Mouse (Mus musculus) left cerebral cortex, postnatal 4 days (tissue): ENCODE data around the gene Cars2. TPM values are rescaled to one million over a fixed set of nuclear protein-coding genes. Genes with fewer than 3 reads are reported as not detected.
A peak's percentile ranks its signal among the peaks of the same experiment; 100 is the strongest.
"Not testable (repeated sequence)": the region's sequence is repeated elsewhere in the genome, so short reads cannot be mapped to it uniquely, and the experiment has no call there.

Experiments used
- DNase-seq: peaks from one replicate; pipeline ENCODE4 v3.0.0-alpha.2; 2022
- intact Hi-C: fragments of 180-260 bp; cut with DNase I; formaldehyde crosslinking; loops from one replicate; pipeline ENCODE4 v1.15.1; 2025
- total RNA-seq, 2 experiments: library from RNA; stranded (reverse); gene quantifications; 2 replicates each; pipeline ENCODE4 v1.2.3; 2021

Gene Cars2
- total RNA-seq, 2 experiments from 2014 or later = 33.4 to 37.2 TPM

GRCm38 (mm10) chr8:11517366-11518055, 33.1 kb downstream of the Cars2 start:
- intact Hi-C loops = no loop called here
- no peak for DNase-seq

GRCm38 (mm10) chr8:11516292-11516691, 34.3 kb downstream of the Cars2 start:
- DNase-seq = no peak
- intact Hi-C loops = no loop called here

DNA sequence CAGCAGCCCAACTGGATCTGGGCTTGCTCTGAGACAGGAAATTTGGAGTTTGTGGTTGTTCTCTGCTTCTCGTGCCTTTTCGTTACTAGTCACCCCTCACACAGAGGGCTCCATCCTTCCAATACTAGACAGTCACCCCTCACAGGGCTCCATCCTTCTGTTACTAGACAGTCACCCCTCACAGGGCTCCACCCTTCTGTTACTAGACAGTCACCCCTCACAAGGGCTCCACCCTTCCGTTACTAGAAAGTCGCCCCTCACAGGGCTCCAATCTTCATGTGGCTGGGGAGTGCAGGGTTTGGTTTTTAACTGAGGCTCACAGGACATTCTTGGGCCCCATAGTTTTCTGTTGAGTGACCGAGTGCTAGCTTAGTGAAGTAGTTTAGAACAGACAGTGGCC, 37.3 kb downstream of the Cars2 start:
- DNase-seq = no peak
- intact Hi-C loops = no loop called here

GRCm38 (mm10) chr8:11512711-11513110, 37.9 kb downstream of the Cars2 start:
- intact Hi-C loops = no loop called here

GRCm38 (mm10) chr8:11510971-11511370, 39.6 kb downstream of the Cars2 start:
- intact Hi-C loops = no loop called here
- no peak for DNase-seq

More at GRCm38 (mm10) chr8:11512711-11513110, 37.9 kb downstream of the Cars2 start:
- no peak for DNase-seq

- DNase-seq = no peak
- intact Hi-C loops = no loop called here
These were observed 41.7 kb downstream of the Cars2 start for GRCm38 (mm10) chr8:11508880-11509279.

DNA sequence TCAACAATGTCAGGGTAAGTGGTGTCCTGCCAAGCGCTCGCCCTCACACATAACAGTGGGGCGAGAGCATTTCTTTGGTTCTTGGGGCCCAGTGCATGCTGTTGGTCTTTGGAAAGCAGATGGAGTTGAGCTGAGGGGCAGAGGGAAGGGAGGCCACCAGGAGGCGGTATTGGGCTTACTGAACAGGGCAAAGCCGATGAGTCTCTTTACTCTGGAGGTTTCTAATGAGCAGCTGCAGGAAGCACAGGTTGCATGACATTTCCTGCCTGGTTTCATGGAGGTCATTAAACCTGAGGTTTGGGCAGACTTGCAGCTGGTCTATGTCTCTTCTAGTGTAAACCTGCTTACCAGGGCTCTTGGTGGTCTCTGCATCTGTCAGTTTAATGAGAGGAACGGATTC, 43.8 kb downstream of the Cars2 start:
- peak; percentile 67 for DNase-seq
- intact Hi-C loops = no loop called here

- DNase-seq = no peak
- intact Hi-C loops = no loop called here
These were observed 44.5 kb downstream of the Cars2 start for GRCm38 (mm10) chr8:11506074-11506473.

GRCm38 (mm10) chr8:11503476-11504232, 46.9 kb downstream of the Cars2 start:
- intact Hi-C loops = no loop called here
- DNase-seq = no peak

GRCm38 (mm10) chr8:11498786-11499485, 51.6 kb downstream of the Cars2 start:
- intact Hi-C loops = no loop called here
- DNase-seq = no peak

- intact Hi-C loops = no loop called here
These were observed 52.3 kb downstream of the Cars2 start for GRCm38 (mm10) chr8:11498281-11498680.

DNA sequence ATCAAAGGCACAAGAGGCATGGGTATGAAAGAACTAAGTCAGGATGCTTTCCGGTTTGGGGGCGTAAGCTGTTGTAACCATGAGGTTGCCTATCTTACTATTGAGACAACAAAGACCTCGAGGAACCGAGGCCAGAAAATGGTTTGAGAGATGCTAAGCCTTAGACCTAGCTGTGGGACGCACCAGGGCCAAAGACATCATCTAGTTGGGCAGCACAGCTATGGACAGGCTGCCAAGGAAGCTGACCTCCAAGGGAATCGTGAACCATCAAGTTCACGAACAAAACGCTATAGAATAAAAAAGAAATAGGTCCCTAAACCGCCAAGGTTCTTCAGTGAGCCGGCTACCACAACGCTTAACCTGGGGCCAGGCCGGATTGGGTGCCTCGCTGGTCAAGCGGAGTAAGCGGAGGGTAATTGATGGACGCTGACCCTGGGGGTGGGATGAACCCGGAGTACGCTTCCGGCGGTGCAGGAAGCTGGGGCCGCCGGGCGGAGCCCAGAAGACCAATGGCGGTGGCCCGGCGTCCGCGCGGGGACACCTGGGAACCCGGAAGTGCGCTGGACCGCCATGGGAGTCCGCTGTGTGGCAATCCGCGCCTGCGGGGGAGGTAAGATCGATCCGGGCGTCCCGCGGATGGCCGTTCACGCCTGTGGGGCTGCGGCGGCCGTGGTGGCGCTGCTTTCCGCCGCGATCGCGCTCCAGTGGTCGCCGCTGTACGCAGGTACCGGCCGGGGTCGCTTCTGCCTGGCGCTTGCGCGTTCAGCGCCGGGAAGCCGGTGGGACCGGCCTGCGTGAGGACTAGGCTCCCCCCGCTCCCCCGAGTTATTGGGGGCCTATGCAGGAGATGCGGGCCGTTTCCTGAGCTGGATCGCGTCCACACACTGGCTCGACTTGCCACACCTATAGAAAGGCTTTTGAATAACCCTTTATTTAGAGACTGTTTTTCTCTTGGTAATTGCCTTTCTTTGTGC, 53.3 kb downstream of the Cars2 start, which contains the start of gene Naxd:
TSS of gene Naxd (plus strand) at position 490 of the 974 bp plus-strand sequence.
- intact Hi-C loops = no loop called here
- DNase-seq = peak; percentile 91

More at GRCm38 (mm10) chr8:11498281-11498680, 52.3 kb downstream of the Cars2 start:
- no peak for DNase-seq

GRCm38 (mm10) chr8:11492340-11492739, 58.2 kb downstream of the Cars2 start:
- DNase-seq, intact Hi-C loops: not testable (repeated sequence)

DNA sequence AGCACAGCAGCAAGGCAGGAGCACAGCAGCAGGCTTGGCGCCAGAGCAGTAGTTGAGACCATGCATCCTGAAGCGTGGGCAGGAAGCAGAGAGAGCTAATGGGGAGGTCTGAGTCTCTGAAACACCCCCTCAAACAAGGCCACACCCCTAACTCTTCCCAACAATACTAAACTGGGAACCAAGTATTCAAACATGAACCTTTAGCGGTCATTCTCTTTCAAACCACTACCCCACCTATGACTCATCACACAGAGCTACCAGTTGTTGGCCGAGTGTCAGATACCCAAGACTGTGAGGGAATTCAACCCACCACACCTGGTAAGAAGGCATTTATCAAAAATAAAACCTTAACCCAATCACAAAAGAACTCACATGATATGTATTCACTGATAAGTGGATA, 63.4 kb downstream of the Cars2 start:
- no peak for DNase-seq
- intact Hi-C loops = loop anchor here (10.0 kb wide), 1 partner anchor 62 kb away; no protein-coding TSS in a partner anchor

DNA sequence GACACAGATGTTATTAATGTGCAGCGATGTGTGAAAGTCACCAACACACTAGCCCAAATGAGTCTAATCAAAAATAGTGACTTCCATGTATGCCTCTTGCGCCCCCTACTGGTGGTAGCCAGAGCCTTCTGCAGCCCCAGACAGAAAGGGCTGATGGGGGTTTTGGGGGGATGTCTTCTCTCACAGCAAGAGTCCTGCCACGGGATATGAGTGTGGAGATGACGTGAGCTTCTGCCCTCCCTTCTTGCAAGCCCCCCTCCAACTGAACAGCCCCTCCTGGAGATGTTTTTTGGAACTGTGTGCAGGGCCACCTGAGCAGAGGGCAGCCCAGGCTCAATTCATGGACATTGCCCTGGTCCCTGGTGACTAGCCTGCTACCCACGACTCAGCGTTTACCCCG, 64.4 kb downstream of the Cars2 start:
- intact Hi-C loops = loop anchor here (10.0 kb wide), 1 partner anchor 61 kb away; no protein-coding TSS in a partner anchor
- DNase-seq = peak; percentile 76

GRCm38 (mm10) chr8:11482537-11482936, 68.0 kb downstream of the Cars2 start:
- intact Hi-C loops = loop anchor here (5.0 to 10.0 kb wide), 2 partner anchors 58 to 235 kb away; no protein-coding TSS in a partner anchor
- no peak for DNase-seq

- intact Hi-C loops = loop anchor here (5.0 to 10.0 kb wide), 2 partner anchors 57 to 235 kb away; no protein-coding TSS in a partner anchor
- no peak for DNase-seq
These were observed 68.7 kb downstream of the Cars2 start for GRCm38 (mm10) chr8:11481876-11482275.

GRCm38 (mm10) chr8:11479591-11479990, 71.0 kb downstream of the Cars2 start:
- no peak for DNase-seq

GRCm38 (mm10) chr8:11478807-11479527, 71.6 kb downstream of the Cars2 start:
- DNase-seq = no peak
- intact Hi-C loops = no loop called here

More at GRCm38 (mm10) chr8:11479591-11479990, 71.0 kb downstream of the Cars2 start:
- intact Hi-C loops = no loop called here
